Comparison of ENCODE assay signal across 8 mouse cellular contexts in the genomic region with DNA sequence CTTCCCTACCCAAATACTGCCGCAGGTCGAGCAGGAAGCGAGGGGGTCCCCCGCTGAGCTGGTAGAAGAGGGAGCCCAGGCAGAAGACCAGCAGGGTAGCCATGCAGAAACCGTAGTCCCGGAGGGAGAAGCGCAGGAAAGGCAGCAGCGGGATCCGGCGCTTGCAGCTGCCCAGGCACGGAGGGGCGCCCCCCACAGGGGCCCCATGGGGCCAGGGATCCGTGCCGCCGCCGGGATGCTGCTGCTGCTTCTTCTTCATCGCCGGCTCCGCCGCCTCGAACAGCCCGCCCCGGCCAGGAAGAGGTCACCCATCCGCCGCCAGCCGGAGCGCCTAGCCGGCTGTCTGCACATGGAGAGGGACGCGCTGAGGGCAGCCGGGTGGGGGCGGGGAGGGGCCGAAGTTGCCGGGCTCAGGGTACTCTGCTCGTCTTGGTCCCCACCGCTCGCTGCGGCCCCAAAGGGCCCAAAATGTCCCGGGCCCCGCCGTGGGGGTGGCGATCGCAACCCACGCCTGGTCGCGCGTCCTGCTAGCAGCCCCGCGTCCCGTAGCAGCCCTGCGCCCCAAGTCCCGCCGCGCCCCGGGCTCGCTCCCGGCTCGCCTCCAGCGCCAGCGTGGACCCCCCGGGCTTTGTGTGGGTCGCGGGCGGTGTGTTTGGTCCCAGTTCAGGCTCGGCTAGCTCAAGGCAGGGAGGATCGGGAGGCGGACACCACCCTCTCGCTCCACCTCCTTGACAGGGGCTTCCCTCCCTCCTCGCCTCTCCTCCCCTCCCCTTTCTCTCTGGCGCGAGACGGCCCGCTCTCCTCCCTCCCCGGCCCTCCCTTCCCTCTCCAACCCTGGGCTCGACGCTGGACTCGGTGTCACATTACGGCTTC. TPM values are rescaled to one million over a fixed set of nuclear protein-coding genes. Genes with fewer than 3 reads are reported as not detected.
DNase-seq lines count a peak whose midpoint lies in the region; ATAC-seq and TF ChIP-seq lines count a peak whose summit lies in the region.

A gene (minus strand): TSS at position 685 of the 873 bp plus-strand sequence.

- peak within 1 kb of the TSS; percentile 91 for H3K4me2 ChIP-seq in intestine, embryonic 16.5 days (ENCODE audit: low read depth, low read length)
- H3K4me2 ChIP-seq in limb, embryonic 11.5 days (ENCODE audit: low read depth, severe bottlenecking): peak within 1 kb of the TSS; percentile 92
- peak within 1 kb of the TSS; percentile 90 for H3K4me2 ChIP-seq in midbrain, embryonic 11.5 days

- peak; percentile 85 for DNase-seq in adrenal gland, postnatal 10 days
- peak; percentile 91 for DNase-seq in embryo, embryonic 9.5 days (ENCODE audit: extremely low spot score)
- DNase-seq in limb, embryonic 11.5 days (ENCODE audit: low spot score): peak; percentile 88
- DNase-seq in midbrain, embryonic 11.5 days (ENCODE audit: low spot score, missing footprints): peak; percentile 97
- DNase-seq in c-Kit-positive CD71-positive TER-119-positive erythroid progenitor cells, embryonic 14.5 days (ENCODE audit: low spot score): no peak

- H3K9ac ChIP-seq in intestine, embryonic 16.5 days (ENCODE audit: low read depth, low read length): peak within 1 kb of the TSS; percentile 76
- H3K9ac ChIP-seq in limb, embryonic 11.5 days (ENCODE audit: low read length): peak within 1 kb of the TSS; percentile 79
- H3K9ac ChIP-seq in midbrain, embryonic 11.5 days (ENCODE audit: low read length): peak within 1 kb of the TSS; percentile 85

- H3K9me3 ChIP-seq in intestine, embryonic 16.5 days (ENCODE audit: control insufficient read depth, low read length): no peaks in the 10 kb centered on the region
- H3K9me3 ChIP-seq in limb, embryonic 11.5 days (ENCODE audit: control insufficient read depth, low read length): no peaks in the 10 kb centered on the region
- no peaks in the 10 kb centered on the region for H3K9me3 ChIP-seq in midbrain, embryonic 11.5 days (ENCODE audit: control insufficient read depth, low read length)

- no peaks in the 10 kb centered on the region for H3K36me3 ChIP-seq in intestine, embryonic 16.5 days (ENCODE audit: control insufficient read depth, insufficient read depth, low read length)
- H3K36me3 ChIP-seq in limb, embryonic 11.5 days (ENCODE audit: control insufficient read depth, insufficient read depth, low read length): no peaks in the 10 kb centered on the region
- H3K36me3 ChIP-seq in midbrain, embryonic 11.5 days (ENCODE audit: control insufficient read depth, insufficient read depth, low read length): no peaks in the 10 kb centered on the region
- no peaks in the 10 kb centered on the region for H3K36me3 ChIP-seq in small intestine, adult 2 months (ENCODE audit: control insufficient read depth, insufficient read depth, low read length)

- TF ChIP-seq CTCF in small intestine, adult 2 months (IDR thresholded peaks at IDR 0.05; ENCODE audit: extremely low read depth, insufficient read length, insufficient replicate concordance, low read depth, low read length): no peak

- peak; percentile 74 for ATAC-seq in granulocyte monocyte progenitor cell, adult 5-6 weeks (replicated peaks; ENCODE audit: poor library complexity, severe bottlenecking)
- peak; percentile 96 for ATAC-seq in intestine, embryonic 16.5 days
- peak; percentile 87 for ATAC-seq in limb, embryonic 11.5 days (ENCODE audit: insufficient number of reproducible peaks, low FRiP score, low TSS enrichment, low read depth)
- ATAC-seq in midbrain, embryonic 11.5 days (ENCODE audit: low FRiP score): peak; percentile 95

- under 1% methylated on average over 74 of the region's 78 CpGs for WGBS in intestine, embryonic 16.5 days
- WGBS in limb, embryonic 11.5 days: 0% methylated on average over 52 of the region's 78 CpGs
- under 1% methylated on average over 78 of the region's 78 CpGs for WGBS in midbrain, embryonic 11.5 days
- under 1% methylated on average over 77 of the region's 78 CpGs for WGBS in small intestine, adult 2 months

- H3K4me3 ChIP-seq in intestine, embryonic 16.5 days (ENCODE audit: low read length): peak within 1 kb of the TSS; percentile 78
- H3K4me3 ChIP-seq in limb, embryonic 11.5 days (ENCODE audit: low read depth, low read length): peak within 1 kb of the TSS; percentile 76
- peak within 1 kb of the TSS; percentile 79 for H3K4me3 ChIP-seq in midbrain, embryonic 11.5 days (ENCODE audit: low read depth, low read length)
- H3K4me3 ChIP-seq in small intestine, adult 2 months (ENCODE audit: low read depth, low read length): peak within 1 kb of the TSS; percentile 94

- H3K27ac ChIP-seq in intestine, embryonic 16.5 days (ENCODE audit: low read length): peak within 1 kb of the TSS; percentile 79
- H3K27ac ChIP-seq in limb, embryonic 11.5 days (replicated peaks; ENCODE audit: low read depth, low read length): no peak within 1 kb of the TSS
- no peak within 1 kb of the TSS for H3K27ac ChIP-seq in midbrain, embryonic 11.5 days (ENCODE audit: low read depth, low read length)
- peak within 1 kb of the TSS; percentile 22; the same call in 1 of the 2 replicates for H3K27ac ChIP-seq in small intestine, adult 2 months (ENCODE audit: insufficient read depth, low read depth, low read length)

- peaks cover 5% of the 10 kb centered on the region; the same call in 1 of the 2 replicates for H3K4me1 ChIP-seq in intestine, embryonic 16.5 days (ENCODE audit: control insufficient read depth, insufficient read depth, low read length)
- peaks cover 3% of the 10 kb centered on the region; the same call in 1 of the 2 replicates for H3K4me1 ChIP-seq in limb, embryonic 11.5 days (ENCODE audit: control insufficient read depth, insufficient read depth, low read length)
- H3K4me1 ChIP-seq in midbrain, embryonic 11.5 days (ENCODE audit: control insufficient read depth, insufficient read depth, low read length): peaks cover 11% of the 10 kb centered on the region
- H3K4me1 ChIP-seq in small intestine, adult 2 months (ENCODE audit: control insufficient read depth, insufficient read depth, insufficient read length, low read length): no peaks in the 10 kb centered on the region; the same call in 1 of the 2 replicates

- TF ChIP-seq POLR2A in small intestine, adult 2 months (IDR thresholded peaks at IDR 0.05; ENCODE audit: low read depth, low read length): no peak

- peaks cover 13% of the 10 kb centered on the region for H3K27me3 ChIP-seq in intestine, embryonic 16.5 days (replicated peaks; ENCODE audit: control insufficient read depth, insufficient read depth, low read length)
- H3K27me3 ChIP-seq in limb, embryonic 11.5 days (ENCODE audit: control insufficient read depth, insufficient read depth, low read length): peaks cover 7% of the 10 kb centered on the region; the same call in 1 of the 2 replicates
- H3K27me3 ChIP-seq in midbrain, embryonic 11.5 days (ENCODE audit: control insufficient read depth, insufficient read depth, low read length): peaks cover 13% of the 10 kb centered on the region
- peaks cover 12% of the 10 kb centered on the region for H3K27me3 ChIP-seq in small intestine, adult 2 months (ENCODE audit: control insufficient read depth, insufficient read depth, low read length)

RNA-seq across cellular contexts. Expression of the gene that starts here (rescaled TPM):
- total RNA-seq in adrenal gland, postnatal 10 days (2021): 1 to 10 TPM; 5.3 to 6.2 TPM
- total RNA-seq in granulocyte monocyte progenitor cell, adult 5-6 weeks (2014; fragmentation: Nextera tagmentation): 0.17 and 0.96 TPM in 2 replicates
- total RNA-seq in granulocyte monocyte progenitor cell, adult 5-6 weeks (2017): 0.56 TPM in 1 of 2 replicates, not detected in the other
- 2.5 and 3.3 TPM in 2 replicates for polyA plus RNA-seq in intestine, embryonic 16.5 days (2015; fragmentation: Nextera tagmentation; extraction: Ambion mirVana)
- 5.9 and 6.4 TPM in 2 replicates for polyA plus RNA-seq in limb, embryonic 11.5 days (2014; fragmentation: Nextera tagmentation; extraction: Ambion mirVana)
- polyA plus RNA-seq in midbrain, embryonic 11.5 days (2014; fragmentation: Nextera tagmentation; extraction: Ambion mirVana): 2.9 and 3.1 TPM in 2 replicates
- 0.33 and 0.67 TPM in 2 replicates for polyA plus RNA-seq in small intestine, adult 2 months (2012; rRNA removed)

Comparison
In these comparisons a context has a peak if more than half of its experiments do, and no peak if none do; other contexts are left out.
1. Peak in ATAC-seq in granulocyte monocyte progenitor cell, adult 5-6 weeks; RNA of the gene not detected or under 1 TPM.
2. H3K27ac ChIP-seq: peak in intestine, embryonic 16.5 days (single experiment) and small intestine, adult 2 months (single experiment); none in limb, embryonic 11.5 days (single experiment) and midbrain, embryonic 11.5 days (single experiment).
3. Peak in every context shown above with its lines, with median percentiles within 50 percentile points of each other: ATAC-seq, H3K4me2 ChIP-seq, H3K4me3 ChIP-seq and H3K9ac ChIP-seq.